In the genomic region with DNA sequence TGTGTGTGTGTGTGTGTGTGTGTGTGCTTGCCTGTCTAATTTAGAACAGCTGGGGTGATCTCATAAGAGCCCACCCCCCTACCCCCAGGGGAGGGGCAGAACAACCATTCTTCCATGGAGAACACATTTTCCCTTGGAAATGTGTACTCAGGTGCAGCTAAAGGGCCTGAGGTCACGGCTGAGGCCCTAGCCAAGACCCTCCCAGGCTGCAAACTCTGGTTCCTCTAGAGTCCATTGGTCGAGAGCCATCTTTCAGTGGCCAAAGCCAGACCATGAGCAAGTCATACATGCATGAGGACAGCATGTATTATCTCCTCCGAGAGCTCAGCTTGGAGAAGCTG, we compare ENCODE assay signal across 11 mouse cellular contexts.
DNase-seq lines count a peak whose midpoint lies in the region; ATAC-seq and TF ChIP-seq lines count a peak whose summit lies in the region.
"Had no signal": no experiment of that assay in that cellular context is flagged by ENCODE, and none has a peak within 500 bp of the region (broad histone marks: within the 10 kb centered on the region; RNA-seq: fewer than 3 reads in every experiment).

No protein-coding gene starts in this region.

- WGBS in hindbrain, embryonic 12.5 days = 56% methylated on average over 3 of the region's 3 CpGs
- WGBS in hindbrain, embryonic 14.5 days = 62% methylated on average over 3 of the region's 3 CpGs
- WGBS in hindbrain, postnatal 0 days = 52% methylated on average over 3 of the region's 3 CpGs

- H3K36me3 ChIP-seq in hindbrain, embryonic 12.5 days = no peaks in the 10 kb centered on the region
- no peaks in the 10 kb centered on the region for H3K36me3 ChIP-seq in hindbrain, embryonic 14.5 days (replicated peaks; ENCODE audit: control insufficient read depth, insufficient read depth)
- no peaks in the 10 kb centered on the region for H3K36me3 ChIP-seq in hindbrain, postnatal 0 days (ENCODE audit: insufficient read depth, low read length)
- H3K36me3 ChIP-seq: liver, embryonic 13.5 days had no signal

- no peaks in the 10 kb centered on the region for H3K9me3 ChIP-seq in hindbrain, embryonic 12.5 days (replicated peaks)
- no peaks in the 10 kb centered on the region for H3K9me3 ChIP-seq in hindbrain, embryonic 14.5 days (ENCODE audit: control insufficient read depth, low read length)
- H3K9me3 ChIP-seq in hindbrain, postnatal 0 days (ENCODE audit: low read length) = peaks cover 5% of the 10 kb centered on the region; the same call in 1 of the 2 replicates
- H3K9me3 ChIP-seq: liver, embryonic 13.5 days had no signal

- no peaks in the 10 kb centered on the region for H3K27me3 ChIP-seq in hindbrain, embryonic 12.5 days
- H3K27me3 ChIP-seq in hindbrain, embryonic 14.5 days (ENCODE audit: control insufficient read depth, insufficient read depth, low read length) = no peaks in the 10 kb centered on the region
- H3K27me3 ChIP-seq in hindbrain, postnatal 0 days (ENCODE audit: insufficient read depth, low read length) = no peaks in the 10 kb centered on the region
- H3K27me3 ChIP-seq: liver, embryonic 13.5 days had no signal

- H3K4me1 ChIP-seq in hindbrain, embryonic 12.5 days = peaks cover 18% of the 10 kb centered on the region
- H3K4me1 ChIP-seq in hindbrain, embryonic 14.5 days (replicated peaks; ENCODE audit: control insufficient read depth, insufficient read depth, low read length) = peaks cover 12% of the 10 kb centered on the region
- H3K4me1 ChIP-seq in hindbrain, postnatal 0 days (ENCODE audit: insufficient read depth, low read length) = no peaks in the 10 kb centered on the region
- H3K4me1 ChIP-seq: liver, embryonic 13.5 days had no signal

- 0 out of 2 replicates have a peak, but pooled peaks have one; percentile 29 for ATAC-seq in hindbrain, embryonic 12.5 days (ENCODE audit: low FRiP score)
- no peak for ATAC-seq in hindbrain, embryonic 14.5 days (ENCODE audit: low FRiP score)
- ATAC-seq in hindbrain, postnatal 0 days = 0 out of 2 replicates have a peak, but pooled peaks have one; percentile 35

- no peak overlapping the region for H3K4me2 ChIP-seq in hindbrain, embryonic 12.5 days (replicated peaks)
- H3K4me2 ChIP-seq in hindbrain, embryonic 14.5 days (replicated peaks) = no peak overlapping the region
- no peak overlapping the region for H3K4me2 ChIP-seq in hindbrain, postnatal 0 days (ENCODE audit: low read depth, low read length)
- H3K4me2 ChIP-seq: liver, embryonic 13.5 days had no signal

- TF ChIP-seq CTCF in hindbrain, postnatal 0 days (IDR thresholded peaks at IDR 0.05; ENCODE audit: low read depth) = no peak

- no peak overlapping the region for H3K27ac ChIP-seq in hindbrain, embryonic 12.5 days
- H3K27ac ChIP-seq in hindbrain, embryonic 14.5 days = no peak overlapping the region
- H3K27ac ChIP-seq in hindbrain, postnatal 0 days = no peak overlapping the region
- H3K27ac ChIP-seq: liver, embryonic 13.5 days had no signal

- DNase-seq in hindbrain, embryonic 14.5 days (ENCODE audit: low spot score) = no peak
- peak; percentile 21 for DNase-seq in retina, embryonic 14.5 days (ENCODE audit: low spot score)
- DNase-seq in retina, postnatal 1 day = no peak
- DNase-seq in hindbrain, postnatal 0 days (ENCODE audit: low spot score) = no peak
- no peak for DNase-seq in urinary bladder, postnatal 36 days (ENCODE audit: low spot score in 2 of 2)
- DNase-seq in left cerebral cortex, adult 18-20 months (ENCODE audit: low spot score in 2 of 2) = no peak
- DNase-seq: adrenal gland, postnatal 14 days; layer of hippocampus, postnatal 36 days; liver, embryonic 13.5 days had no signal

- H3K9ac ChIP-seq in hindbrain, embryonic 12.5 days = no peak overlapping the region
- no peak overlapping the region for H3K9ac ChIP-seq in hindbrain, embryonic 14.5 days
- H3K9ac ChIP-seq in hindbrain, postnatal 0 days (replicated peaks; ENCODE audit: low read length) = no peak overlapping the region
- H3K9ac ChIP-seq: liver, embryonic 13.5 days had no signal

- no peak overlapping the region for H3K4me3 ChIP-seq in hindbrain, embryonic 12.5 days
- no peak overlapping the region for H3K4me3 ChIP-seq in hindbrain, embryonic 14.5 days (replicated peaks; ENCODE audit: low read length)
- no peak overlapping the region for H3K4me3 ChIP-seq in hindbrain, postnatal 0 days (ENCODE audit: low read length)
- H3K4me3 ChIP-seq: liver, embryonic 13.5 days; myocyte had no signal
